8 mouse cellular contexts compared by ENCODE assay signal in genomic region chr5:142818435-142819360, GRCm38 (mm10). TPM values are rescaled to one million over a fixed set of nuclear protein-coding genes. Genes with fewer than 3 reads are reported as not detected.
DNase-seq lines count a peak whose midpoint lies in the region; ATAC-seq and TF ChIP-seq lines count a peak whose summit lies in the region.

No protein-coding gene starts in this region.

- H3K4me2 ChIP-seq in hindbrain, embryonic 14.5 days (replicated peaks): peak overlapping the region; percentile 99

- intact Hi-C loops in left cerebral cortex, adult 2 months (cut with DNase I): loop anchor here (1.0 to 5.0 kb wide), 3 partner anchors 58 to 211 kb away; partner anchors contain the start of gene Mmd2

- no peaks in the 10 kb centered on the region for H3K27me3 ChIP-seq in hindbrain, embryonic 14.5 days (ENCODE audit: control insufficient read depth, insufficient read depth, low read length)

- TF ChIP-seq CTCF in left cerebral cortex, adult 2 months (IDR thresholded peaks at IDR 0.05): no peak

- H3K9me3 ChIP-seq in hindbrain, embryonic 14.5 days (ENCODE audit: control insufficient read depth, low read length): no peaks in the 10 kb centered on the region

- peak overlapping the region; percentile 100 for H3K27ac ChIP-seq in hindbrain, embryonic 14.5 days
- H3K27ac ChIP-seq in left cerebral cortex, adult 2 months: peak overlapping the region; percentile 99

- H3K4me3 ChIP-seq in hindbrain, embryonic 14.5 days (replicated peaks; ENCODE audit: low read length): peak overlapping the region; percentile 98
- peak overlapping the region; percentile 90 for H3K4me3 ChIP-seq in left cerebral cortex, adult 2 months

- 1% methylated on average over 43 of the region's 43 CpGs for WGBS in hindbrain, embryonic 14.5 days

- peak; percentile 73 for DNase-seq in R1 (ENCODE audit: low read depth, low spot score)
- peak; percentile 59 to 73 for DNase-seq in cerebellum, adult 18-20 months
- peak; percentile 71 for DNase-seq in gastrocnemius, adult 18-20 months (ENCODE audit: low spot score)
- peak; percentile 81 for DNase-seq in hindbrain, embryonic 14.5 days (ENCODE audit: low spot score)
- DNase-seq in left cerebral cortex, adult 2 months (ENCODE audit: extremely low spot score in 1 of 2, low spot score in 2 of 2): peak; percentile 50 to 59
- peak; percentile 83 for DNase-seq in lung, postnatal 36 days
- peak; percentile 64 for DNase-seq in right cerebral cortex, postnatal 14 days

- H3K4me1 ChIP-seq in hindbrain, embryonic 14.5 days (replicated peaks; ENCODE audit: control insufficient read depth, insufficient read depth, low read length): peaks cover 13% of the 10 kb centered on the region

- no peak for ATAC-seq in hindbrain, embryonic 14.5 days (ENCODE audit: low FRiP score)
- ATAC-seq in megakaryocyte-erythroid progenitor cell, adult 5-6 weeks (replicated peaks; ENCODE audit: low FRiP score, low TSS enrichment, poor library complexity, severe bottlenecking): no peak

- H3K36me3 ChIP-seq in hindbrain, embryonic 14.5 days (replicated peaks; ENCODE audit: control insufficient read depth, insufficient read depth): no peaks in the 10 kb centered on the region

- peak overlapping the region; percentile 100 for H3K9ac ChIP-seq in hindbrain, embryonic 14.5 days

RNA-seq across cellular contexts. Expression of gene Tnrc18, which starts 1.2 kb away (rescaled TPM):
- total RNA-seq in gastrocnemius, adult 18-20 months (2021): 10 to 100 TPM; 29.0 to 40.6 TPM
- polyA plus RNA-seq in hindbrain, embryonic 14.5 days (2014; fragmentation: Nextera tagmentation; extraction: Ambion mirVana): 34.1 and 38.9 TPM in 2 replicates
- total RNA-seq in left cerebral cortex, adult 2 months (2021): 100 to 1,000 TPM; 139 to 141 TPM
- 8.8 and 11.7 TPM in 2 replicates for total RNA-seq in megakaryocyte-erythroid progenitor cell, adult 5-6 weeks (2014; fragmentation: Nextera tagmentation)
- total RNA-seq in megakaryocyte-erythroid progenitor cell, adult 5-6 weeks (2017): 0.85 and 4.2 TPM in 2 replicates
